Comparison of ENCODE assay signal across 10 mouse cellular contexts in the genomic region with DNA sequence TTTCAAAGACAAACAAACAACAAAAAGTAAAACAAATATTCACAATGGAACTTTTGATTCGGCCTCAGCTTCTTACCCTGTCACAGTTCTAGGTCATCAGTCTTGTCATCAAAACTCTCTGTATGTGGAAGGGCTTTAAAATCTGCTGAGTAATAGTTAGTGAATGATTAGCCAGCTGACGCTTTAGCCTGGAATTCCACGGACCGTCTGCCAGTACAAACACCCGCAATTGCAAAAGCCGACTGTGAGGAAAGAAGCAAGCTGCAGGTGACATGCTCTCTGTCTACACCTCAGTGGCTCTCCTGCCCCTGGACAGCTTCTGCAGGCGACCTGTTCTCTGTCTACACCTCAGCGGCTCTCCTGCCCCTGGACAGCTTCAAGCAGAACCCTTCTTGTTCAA. TPM values are rescaled to one million over a fixed set of nuclear protein-coding genes. Genes with fewer than 3 reads are reported as not detected.
DNase-seq lines count a peak whose midpoint lies in the region; ATAC-seq and TF ChIP-seq lines count a peak whose summit lies in the region.
"Had no signal": no experiment of that assay in that cellular context is flagged by ENCODE, and none has a peak within 500 bp of the region (broad histone marks: within the 10 kb centered on the region; RNA-seq: fewer than 3 reads in every experiment).

No protein-coding gene starts in this region.

- H3K4me3 ChIP-seq in liver, adult 2 months (ENCODE audit: insufficient read depth, low read depth, low read length): peak overlapping the region; percentile 42
- H3K4me3 ChIP-seq in heart, embryonic 11.5 days (ENCODE audit: low read depth, low read length): no peak overlapping the region
- no peak overlapping the region for H3K4me3 ChIP-seq in kidney, postnatal 0 days (replicated peaks; ENCODE audit: low read depth, low read length)
- H3K4me3 ChIP-seq in small intestine, adult 2 months (ENCODE audit: low read depth, low read length): 0 out of 2 replicates have a peak overlapping the region, but pooled peaks have one; percentile 7
- H3K4me3 ChIP-seq: midbrain, embryonic 12.5 days had no signal

- no peak for TF ChIP-seq CTCF in liver, adult 2 months (IDR thresholded peaks at IDR 0.05; ENCODE audit: low read depth, low read length)
- TF ChIP-seq CTCF in kidney, postnatal 0 days (IDR thresholded peaks at IDR 0.05; ENCODE audit: low read depth): no peak
- no peak for TF ChIP-seq CTCF in small intestine, adult 2 months (IDR thresholded peaks at IDR 0.05; ENCODE audit: extremely low read depth, insufficient read length, insufficient replicate concordance, low read depth, low read length)

- peak; percentile 69 for TF ChIP-seq POLR2A in liver, adult 2 months (IDR thresholded peaks at IDR 0.05; ENCODE audit: extremely low read depth, insufficient read depth, low read length)
- no peak for TF ChIP-seq POLR2A in small intestine, adult 2 months (IDR thresholded peaks at IDR 0.05; ENCODE audit: low read depth, low read length)

- H3K9me3 ChIP-seq in heart, embryonic 11.5 days (replicated peaks; ENCODE audit: control insufficient read depth, low read length): no peaks in the 10 kb centered on the region
- H3K9me3 ChIP-seq in kidney, postnatal 0 days (replicated peaks; ENCODE audit: low read length): no peaks in the 10 kb centered on the region
- H3K9me3 ChIP-seq: G1E; midbrain, embryonic 12.5 days had no signal

- peak; percentile 100 for DNase-seq in liver, adult 2 months (ENCODE audit: extremely low read depth, low read depth, low spot score)
- DNase-seq in liver: no peak
- DNase-seq in kidney, postnatal 0 days (ENCODE audit: low spot score): peak; percentile 73
- DNase-seq in frontal cortex, adult 2 months (ENCODE audit: extremely low spot score in 1 of 2, low spot score in 1 of 2): no peak
- no peak for DNase-seq in right cerebral cortex, postnatal 25 days

- H3K36me3 ChIP-seq in liver, adult 2 months (ENCODE audit: control insufficient read depth, insufficient read depth, low read length): no peaks in the 10 kb centered on the region
- H3K36me3 ChIP-seq in heart, embryonic 11.5 days (ENCODE audit: control insufficient read depth, insufficient read depth, low read length): no peaks in the 10 kb centered on the region
- H3K36me3 ChIP-seq in kidney, postnatal 0 days (ENCODE audit: insufficient read depth, low read length): no peaks in the 10 kb centered on the region
- no peaks in the 10 kb centered on the region for H3K36me3 ChIP-seq in small intestine, adult 2 months (ENCODE audit: control insufficient read depth, insufficient read depth, low read length)
- H3K36me3 ChIP-seq: G1E; midbrain, embryonic 12.5 days had no signal

- no peak for ATAC-seq in heart, embryonic 11.5 days (replicated peaks; ENCODE audit: insufficient number of reproducible peaks, low FRiP score, low TSS enrichment)
- peak; percentile 79 for ATAC-seq in kidney, postnatal 0 days (replicated peaks; ENCODE audit: low FRiP score, low read depth)
- ATAC-seq in inflammation-experienced regulatory T-cells, adult 6 months: no peak

- WGBS in liver, adult 2 months: 11% methylated on average over 8 of the region's 8 CpGs
- 13% methylated on average over 8 of the region's 8 CpGs for WGBS in heart, embryonic 11.5 days (ENCODE audit: insufficient replicate concordance)
- whole genome bisulfite sequencing in kidney, postnatal 0 days: 22% methylated on average over 8 of the region's 8 CpGs
- 18% methylated on average over 8 of the region's 8 CpGs for WGBS in small intestine, adult 2 months

- peak overlapping the region; percentile 55 for H3K27ac ChIP-seq in liver, adult 2 months (replicated peaks; ENCODE audit: insufficient read depth, low read depth, low read length)
- H3K27ac ChIP-seq in heart, embryonic 11.5 days (ENCODE audit: low read depth, low read length): no peak overlapping the region
- H3K27ac ChIP-seq in kidney, postnatal 0 days: no peak overlapping the region
- no peak overlapping the region for H3K27ac ChIP-seq in small intestine, adult 2 months (ENCODE audit: insufficient read depth, low read depth, low read length)
- H3K27ac ChIP-seq: midbrain, embryonic 12.5 days had no signal

- peaks cover 20% of the 10 kb centered on the region for H3K4me1 ChIP-seq in liver, adult 2 months (ENCODE audit: control insufficient read depth, insufficient read depth, low read length)
- H3K4me1 ChIP-seq in heart, embryonic 11.5 days (ENCODE audit: control insufficient read depth, insufficient read depth, low read length): 0 out of 2 replicates have a peak, but pooled peaks cover 6% of the 10 kb centered on the region
- no peaks in the 10 kb centered on the region for H3K4me1 ChIP-seq in kidney, postnatal 0 days (replicated peaks; ENCODE audit: insufficient read depth, low read length)
- peaks cover 4% of the 10 kb centered on the region; the same call in 1 of the 2 replicates for H3K4me1 ChIP-seq in small intestine, adult 2 months (ENCODE audit: control insufficient read depth, insufficient read depth, insufficient read length, low read length)
- H3K4me1 ChIP-seq: midbrain, embryonic 12.5 days had no signal

- H3K79me2 ChIP-seq in liver, adult 2 months (ENCODE audit: control insufficient read depth, insufficient read depth, low read length): no peaks in the 10 kb centered on the region

- no peaks in the 10 kb centered on the region for H3K27me3 ChIP-seq in liver, adult 2 months (ENCODE audit: control insufficient read depth, insufficient read depth, low read length)
- no peaks in the 10 kb centered on the region for H3K27me3 ChIP-seq in heart, embryonic 11.5 days (ENCODE audit: control insufficient read depth, insufficient read depth, low read length)
- no peaks in the 10 kb centered on the region for H3K27me3 ChIP-seq in kidney, postnatal 0 days (ENCODE audit: insufficient read depth, low read length)
- no peaks in the 10 kb centered on the region for H3K27me3 ChIP-seq in small intestine, adult 2 months (ENCODE audit: control insufficient read depth, insufficient read depth, low read length)
- H3K27me3 ChIP-seq: midbrain, embryonic 12.5 days had no signal

- H3K4me2 ChIP-seq in heart, embryonic 11.5 days: peak overlapping the region; percentile 1; the same call in 1 of the 2 replicates
- no peak overlapping the region for H3K4me2 ChIP-seq in kidney, postnatal 0 days (ENCODE audit: low read length)
- H3K4me2 ChIP-seq: midbrain, embryonic 12.5 days had no signal

- H3K9ac ChIP-seq in liver, adult 2 months (ENCODE audit: low read depth, low read length): peak overlapping the region; percentile 17; the same call in 1 of the 2 replicates
- no peak overlapping the region for H3K9ac ChIP-seq in heart, embryonic 11.5 days (ENCODE audit: low read depth, low read length)
- H3K9ac ChIP-seq in kidney, postnatal 0 days (ENCODE audit: low read depth, low read length): no peak overlapping the region
- H3K9ac ChIP-seq: midbrain, embryonic 12.5 days had no signal

RNA-seq across cellular contexts. Expression of gene Hist1h1c, which starts 8.1 kb away (rescaled TPM):
- 43.6 and 68.1 TPM in 2 replicates for total RNA-seq in liver, adult 2 months (2014; rRNA removed)
- polyA plus RNA-seq in liver, adult 2 months (2012; rRNA removed): 20.9 and 31.6 TPM in 2 replicates
- polyA plus RNA-seq in heart, embryonic 11.5 days (2014; fragmentation: Nextera tagmentation; extraction: Ambion mirVana): 24.6 TPM in 2 replicates
- 33.9 and 41.0 TPM in 2 replicates for polyA plus RNA-seq in kidney, postnatal 0 days (2015; fragmentation: Nextera tagmentation; extraction: Ambion mirVana)
- polyA plus RNA-seq in small intestine, adult 2 months (2012; rRNA removed): 25.6 and 68.0 TPM in 2 replicates
- polyA plus RNA-seq in frontal cortex, adult 2 months (2012; rRNA removed): 40.7 and 52.1 TPM in 2 replicates
- 10 to 100 TPM in 2 of 3 experiments, 1 to 10 TPM in 1; 8.7 to 14.8 (median 11.1) TPM for polyA plus RNA-seq in inflammation-experienced regulatory T-cells, adult 6 months (2017; shearing (Covaris generic))

RNA-seq across cellular contexts. Expression of gene Hist1h3c, which starts 14.9 kb away (rescaled TPM):
- total RNA-seq in liver, adult 2 months (2014; rRNA removed): 8.0 and 24.1 TPM in 2 replicates
- 0.20 and 0.27 TPM in 2 replicates for polyA plus RNA-seq in liver, adult 2 months (2012; rRNA removed)
- polyA plus RNA-seq in heart, embryonic 11.5 days (2014; fragmentation: Nextera tagmentation; extraction: Ambion mirVana): 4.1 and 4.5 TPM in 2 replicates
- 6.0 and 7.0 TPM in 2 replicates for polyA plus RNA-seq in kidney, postnatal 0 days (2015; fragmentation: Nextera tagmentation; extraction: Ambion mirVana)
- 39.3 and 49.1 TPM in 2 replicates for polyA plus RNA-seq in small intestine, adult 2 months (2012; rRNA removed)
- polyA plus RNA-seq in frontal cortex, adult 2 months (2012; rRNA removed): 0.24 and 0.46 TPM in 2 replicates
- 1 to 10 TPM in 1 of 3 experiments, not detected in 2; 2.5 TPM for polyA plus RNA-seq in inflammation-experienced regulatory T-cells, adult 6 months (2017; shearing (Covaris generic))

RNA-seq across cellular contexts. Expression of gene Hist1h2bb, which starts 16.1 kb away (rescaled TPM):
- total RNA-seq in liver, adult 2 months (2014; rRNA removed): 41.9 and 75.6 TPM in 2 replicates
- 0.41 and 0.55 TPM in 2 replicates for polyA plus RNA-seq in liver, adult 2 months (2012; rRNA removed)
- polyA plus RNA-seq in heart, embryonic 11.5 days (2014; fragmentation: Nextera tagmentation; extraction: Ambion mirVana): 1.2 and 2.7 TPM in 2 replicates
- 2.1 and 2.2 TPM in 2 replicates for polyA plus RNA-seq in kidney, postnatal 0 days (2015; fragmentation: Nextera tagmentation; extraction: Ambion mirVana)
- polyA plus RNA-seq in small intestine, adult 2 months (2012; rRNA removed): 17.8 and 19.7 TPM in 2 replicates
- 0.74 and 1.3 TPM in 2 replicates for polyA plus RNA-seq in frontal cortex, adult 2 months (2012; rRNA removed)
- 1 to 10 TPM in 2 of 3 experiments, not detected in 1; 2.5 to 2.8 TPM for polyA plus RNA-seq in inflammation-experienced regulatory T-cells, adult 6 months (2017; shearing (Covaris generic))

RNA-seq across cellular contexts. Expression of gene Hfe, which starts 19.8 kb away (rescaled TPM):
- total RNA-seq in liver, adult 2 months (2014; rRNA removed): 30.4 and 35.3 TPM in 2 replicates
- 32.6 and 40.9 TPM in 2 replicates for polyA plus RNA-seq in liver, adult 2 months (2012; rRNA removed)
- 8.2 and 9.9 TPM in 2 replicates for polyA plus RNA-seq in heart, embryonic 11.5 days (2014; fragmentation: Nextera tagmentation; extraction: Ambion mirVana)
- polyA plus RNA-seq in kidney, postnatal 0 days (2015; fragmentation: Nextera tagmentation; extraction: Ambion mirVana): 16.8 and 18.0 TPM in 2 replicates
- polyA plus RNA-seq in small intestine, adult 2 months (2012; rRNA removed): 3.5 and 7.7 TPM in 2 replicates
- polyA plus RNA-seq in frontal cortex, adult 2 months (2012; rRNA removed): 3.8 and 4.4 TPM in 2 replicates
- polyA plus RNA-seq in inflammation-experienced regulatory T-cells, adult 6 months (2017; shearing (Covaris generic)): 1 to 10 TPM in 1 of 3 experiments, under 1 TPM in 1, not detected in 1; 0.32 to 1.7 TPM
- polyA plus RNA-seq: G1E had no signal

RNA-seq across cellular contexts. Expression of gene Hist1h2ab, which starts 20.4 kb away (rescaled TPM):
- 19.4 and 55.8 TPM in 2 replicates for total RNA-seq in liver, adult 2 months (2014; rRNA removed)
- polyA plus RNA-seq in liver, adult 2 months (2012; rRNA removed): 0.45 and 1.0 TPM in 2 replicates
- 16.7 and 18.1 TPM in 2 replicates for polyA plus RNA-seq in heart, embryonic 11.5 days (2014; fragmentation: Nextera tagmentation; extraction: Ambion mirVana)
- polyA plus RNA-seq in kidney, postnatal 0 days (2015; fragmentation: Nextera tagmentation; extraction: Ambion mirVana): 21.7 and 26.6 TPM in 2 replicates
- polyA plus RNA-seq in small intestine, adult 2 months (2012; rRNA removed): 32.5 and 55.3 TPM in 2 replicates
- polyA plus RNA-seq in frontal cortex, adult 2 months (2012; rRNA removed): 0.82 and 2.8 TPM in 2 replicates
- 10 to 100 TPM in 1 of 3 experiments, not detected in 2; 14.8 TPM for polyA plus RNA-seq in inflammation-experienced regulatory T-cells, adult 6 months (2017; shearing (Covaris generic))

Comparison
In these comparisons a context has a peak if more than half of its experiments do, and no peak if none do; other contexts are left out.
1. DNase-seq: peak in liver, adult 2 months (single experiment) and kidney, postnatal 0 days (single experiment); none in liver (single experiment), frontal cortex, adult 2 months (0 of 2) and right cerebral cortex, postnatal 25 days (single experiment).
2. H3K4me3 ChIP-seq: peak in liver, adult 2 months (single experiment) and small intestine, adult 2 months (single experiment); none in heart, embryonic 11.5 days (single experiment) and kidney, postnatal 0 days (single experiment).